Mouse (Mus musculus): Measurements from ENCODE around the gene Zfp934. TPM values are rescaled to one million over a fixed set of nuclear protein-coding genes. Genes with fewer than 3 reads are reported as not detected.
A peak's percentile ranks its signal among the peaks of the same experiment; 100 is the strongest.
"Not testable (repeated sequence)": the region's sequence is repeated elsewhere in the genome, so short reads cannot be mapped to it uniquely, and the experiment has no call there.

Zfp934 gene
- 1.5 TPM for polyA plus RNA-seq (2012; fragmentation: generic; extraction: Trizol)
- long read RNA-seq, experiment 1, partial matches to known transcripts, result 0 of 5 reads
- long read RNA-seq, experiment 1, other reads (novel, unspliced or antisense), result 2 of 5 reads
- long read RNA-seq, experiment 2, transcript Zfp934-202 (4 exons, 2,147 nt), result major isoform, 12 of 33 reads
- long read RNA-seq, experiment 2, transcript Zfp934-209 (3 exons, 2,206 nt), result minor isoform, 11 of 33 reads
- long read RNA-seq, experiment 2, partial matches to known transcripts, result 0 of 33 reads
- long read RNA-seq, experiment 2, other reads (novel, unspliced or antisense), result 6 of 33 reads

DNA sequence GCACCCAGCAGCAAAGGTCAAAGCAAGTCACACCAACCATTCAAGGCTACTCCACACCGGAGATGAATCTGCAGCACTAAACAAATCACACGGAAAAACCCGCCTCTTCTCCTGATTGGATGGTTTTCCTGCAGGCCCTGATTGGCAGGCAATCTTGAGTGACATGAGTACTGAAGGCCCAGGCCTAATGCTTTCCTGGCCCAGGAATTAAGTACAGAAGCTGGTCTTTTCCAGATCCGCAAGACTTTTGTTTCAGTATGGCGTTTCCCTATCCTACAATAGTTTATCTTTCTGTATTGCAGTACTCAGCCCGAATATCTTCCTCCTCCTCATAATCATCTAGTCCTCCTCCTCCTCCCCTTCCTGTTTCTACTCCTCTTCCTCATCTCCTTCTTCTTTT lies at the start of gene Zfp934:
Gene Zfp934 (minus strand): TSS at position 101 of the 400 bp plus-strand sequence.
- not testable (repeated sequence) for H3K79me2 ChIP-seq (ENCODE audit: control insufficient read depth, insufficient read depth); H3K27me3 ChIP-seq (ENCODE audit: control insufficient read depth, insufficient read depth, insufficient read length); H3K4me3 ChIP-seq (ENCODE audit: insufficient read depth, poor library complexity, severe bottlenecking); H3K79me3 ChIP-seq (ENCODE audit: low read depth); H3K36me3 ChIP-seq (ENCODE audit: control insufficient read depth, insufficient read depth); H3ac ChIP-seq (ENCODE audit: control insufficient read depth, insufficient read length, low read depth)

DNA sequence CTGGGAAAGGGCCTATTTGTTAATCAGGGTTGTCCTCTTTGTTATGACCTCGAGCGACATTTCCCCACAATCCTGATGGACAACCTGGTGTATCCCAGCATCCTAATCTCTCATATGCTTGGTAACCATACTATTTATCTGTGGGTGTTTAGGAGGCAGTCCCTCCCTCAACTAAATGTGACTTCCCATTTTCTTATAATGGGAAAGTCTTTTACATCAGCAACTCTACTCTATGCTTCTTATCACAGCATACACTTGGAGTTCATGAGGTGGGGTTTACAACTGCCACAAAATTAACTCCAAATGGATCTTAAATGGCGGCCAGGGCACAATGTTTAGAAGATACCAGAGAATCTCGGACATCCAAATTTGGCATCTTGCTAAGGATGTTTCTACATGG lies 46.5 kb upstream of the Zfp934 start:
- H3K79me3 ChIP-seq (ENCODE audit: low read depth); H3K36me3 ChIP-seq (ENCODE audit: control insufficient read depth, insufficient read depth); H3K79me2 ChIP-seq (ENCODE audit: control insufficient read depth, insufficient read depth); H3K4me3 ChIP-seq (ENCODE audit: insufficient read depth, poor library complexity, severe bottlenecking); H3K27me3 ChIP-seq (ENCODE audit: control insufficient read depth, insufficient read depth, insufficient read length); H3ac ChIP-seq (ENCODE audit: control insufficient read depth, insufficient read length, low read depth): not testable (repeated sequence)

- H3K27me3 ChIP-seq (ENCODE audit: control insufficient read depth, insufficient read depth, insufficient read length); H3K79me3 ChIP-seq (ENCODE audit: low read depth); H3K4me3 ChIP-seq (ENCODE audit: insufficient read depth, poor library complexity, severe bottlenecking); H3ac ChIP-seq (ENCODE audit: control insufficient read depth, insufficient read length, low read depth); H3K36me3 ChIP-seq (ENCODE audit: control insufficient read depth, insufficient read depth); H3K79me2 ChIP-seq (ENCODE audit: control insufficient read depth, insufficient read depth): not testable (repeated sequence)
Measured at GRCm38 (mm10) chr13:62561696-62562095, 9.3 kb downstream of the Zfp934 start.

GRCm38 (mm10) chr13:62558189-62559110 lies 12.5 kb downstream of the Zfp934 start, which contains the start of gene Zfp935:
TSS of gene Zfp935 (minus strand) at chr13:62558511.
- peak within 1 kb of the TSS; percentile 31 for H3K4me3 ChIP-seq (ENCODE audit: insufficient read depth, poor library complexity, severe bottlenecking)
- H3ac ChIP-seq (ENCODE audit: control insufficient read depth, insufficient read length, low read depth); H3K79me2 ChIP-seq (ENCODE audit: control insufficient read depth, insufficient read depth); H3K36me3 ChIP-seq (ENCODE audit: control insufficient read depth, insufficient read depth); H3K79me3 ChIP-seq (ENCODE audit: low read depth); H3K27me3 ChIP-seq (ENCODE audit: control insufficient read depth, insufficient read depth, insufficient read length): not testable (repeated sequence)

DNA sequence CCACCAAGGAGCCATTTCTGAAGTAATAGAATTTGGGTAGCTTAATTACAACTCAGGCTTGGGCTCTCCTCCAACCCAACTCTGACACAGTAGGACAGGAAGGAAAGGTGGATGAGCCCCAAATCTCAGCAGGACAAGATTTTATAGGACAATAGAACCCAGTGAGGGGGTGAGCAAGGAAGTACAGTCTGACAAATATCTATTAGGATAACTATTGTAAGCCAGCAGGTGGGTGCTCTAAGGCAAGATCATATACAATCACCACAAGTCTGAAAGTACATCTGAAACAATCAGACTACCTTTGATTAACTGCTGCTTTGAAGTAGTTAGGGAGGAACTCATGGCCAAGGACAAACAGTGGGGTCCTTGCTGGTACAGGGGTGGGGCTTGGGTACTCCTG lies 40.9 kb downstream of the Zfp934 start:
- H3ac ChIP-seq (ENCODE audit: control insufficient read depth, insufficient read length, low read depth); H3K36me3 ChIP-seq (ENCODE audit: control insufficient read depth, insufficient read depth); H3K79me2 ChIP-seq (ENCODE audit: control insufficient read depth, insufficient read depth); H3K79me3 ChIP-seq (ENCODE audit: low read depth); H3K27me3 ChIP-seq (ENCODE audit: control insufficient read depth, insufficient read depth, insufficient read length); H3K4me3 ChIP-seq (ENCODE audit: insufficient read depth, poor library complexity, severe bottlenecking): not testable (repeated sequence)

- H3K27me3 ChIP-seq (ENCODE audit: control insufficient read depth, insufficient read depth, insufficient read length); H3K79me3 ChIP-seq (ENCODE audit: low read depth); H3K79me2 ChIP-seq (ENCODE audit: control insufficient read depth, insufficient read depth); H3ac ChIP-seq (ENCODE audit: control insufficient read depth, insufficient read length, low read depth); H3K36me3 ChIP-seq (ENCODE audit: control insufficient read depth, insufficient read depth); H3K4me3 ChIP-seq (ENCODE audit: insufficient read depth, poor library complexity, severe bottlenecking): not testable (repeated sequence)
Measured at GRCm38 (mm10) chr13:62510641-62511420, 60.2 kb downstream of the Zfp934 start.

DNA sequence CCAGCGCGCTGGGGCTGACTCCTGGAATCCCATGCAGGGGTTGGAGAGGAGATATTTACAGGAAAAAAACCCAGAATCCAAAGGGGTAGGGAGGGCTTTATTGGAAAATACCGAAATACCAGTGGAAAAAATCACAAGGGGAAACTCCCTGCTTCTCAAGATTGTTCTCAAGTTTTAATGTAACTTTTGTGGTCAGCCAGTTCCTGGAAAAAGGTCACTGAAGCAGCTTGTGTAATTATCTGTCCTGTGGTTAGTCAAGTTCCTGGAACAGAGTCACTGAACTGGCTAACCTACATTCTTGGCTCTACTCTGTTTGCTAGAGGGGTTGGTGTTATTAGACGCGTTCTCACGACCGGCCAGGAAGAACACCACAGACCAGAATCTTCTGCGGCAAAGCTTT lies 98.3 kb downstream of the Zfp934 start:
- H3K79me2 ChIP-seq (ENCODE audit: control insufficient read depth, insufficient read depth); H3ac ChIP-seq (ENCODE audit: control insufficient read depth, insufficient read length, low read depth); H3K36me3 ChIP-seq (ENCODE audit: control insufficient read depth, insufficient read depth); H3K27me3 ChIP-seq (ENCODE audit: control insufficient read depth, insufficient read depth, insufficient read length); H3K79me3 ChIP-seq (ENCODE audit: low read depth); H3K4me3 ChIP-seq (ENCODE audit: insufficient read depth, poor library complexity, severe bottlenecking): not testable (repeated sequence)

DNA sequence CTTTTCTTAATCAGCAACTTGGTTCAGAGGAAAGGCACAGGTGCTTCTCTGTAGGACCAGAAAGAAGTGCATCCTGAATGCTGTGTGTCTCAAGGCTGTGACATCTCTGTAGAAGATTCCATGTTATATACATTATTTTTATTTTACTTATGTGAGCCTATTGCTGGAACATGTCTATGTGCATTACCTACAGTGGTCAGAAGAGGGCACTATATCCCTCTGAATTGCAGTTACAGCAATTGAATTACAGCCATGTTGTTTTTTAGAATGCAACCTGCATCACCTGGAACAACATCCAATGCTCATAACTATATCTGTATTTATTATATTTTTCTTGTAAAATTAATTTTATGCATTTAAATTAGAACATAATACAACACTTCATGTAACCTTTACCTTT lies 101.1 kb downstream of the Zfp934 start:
- not testable (repeated sequence) for H3K27me3 ChIP-seq (ENCODE audit: control insufficient read depth, insufficient read depth, insufficient read length); H3K4me3 ChIP-seq (ENCODE audit: insufficient read depth, poor library complexity, severe bottlenecking); H3K79me3 ChIP-seq (ENCODE audit: low read depth); H3K36me3 ChIP-seq (ENCODE audit: control insufficient read depth, insufficient read depth); H3K79me2 ChIP-seq (ENCODE audit: control insufficient read depth, insufficient read depth); H3ac ChIP-seq (ENCODE audit: control insufficient read depth, insufficient read length, low read depth)

DNA sequence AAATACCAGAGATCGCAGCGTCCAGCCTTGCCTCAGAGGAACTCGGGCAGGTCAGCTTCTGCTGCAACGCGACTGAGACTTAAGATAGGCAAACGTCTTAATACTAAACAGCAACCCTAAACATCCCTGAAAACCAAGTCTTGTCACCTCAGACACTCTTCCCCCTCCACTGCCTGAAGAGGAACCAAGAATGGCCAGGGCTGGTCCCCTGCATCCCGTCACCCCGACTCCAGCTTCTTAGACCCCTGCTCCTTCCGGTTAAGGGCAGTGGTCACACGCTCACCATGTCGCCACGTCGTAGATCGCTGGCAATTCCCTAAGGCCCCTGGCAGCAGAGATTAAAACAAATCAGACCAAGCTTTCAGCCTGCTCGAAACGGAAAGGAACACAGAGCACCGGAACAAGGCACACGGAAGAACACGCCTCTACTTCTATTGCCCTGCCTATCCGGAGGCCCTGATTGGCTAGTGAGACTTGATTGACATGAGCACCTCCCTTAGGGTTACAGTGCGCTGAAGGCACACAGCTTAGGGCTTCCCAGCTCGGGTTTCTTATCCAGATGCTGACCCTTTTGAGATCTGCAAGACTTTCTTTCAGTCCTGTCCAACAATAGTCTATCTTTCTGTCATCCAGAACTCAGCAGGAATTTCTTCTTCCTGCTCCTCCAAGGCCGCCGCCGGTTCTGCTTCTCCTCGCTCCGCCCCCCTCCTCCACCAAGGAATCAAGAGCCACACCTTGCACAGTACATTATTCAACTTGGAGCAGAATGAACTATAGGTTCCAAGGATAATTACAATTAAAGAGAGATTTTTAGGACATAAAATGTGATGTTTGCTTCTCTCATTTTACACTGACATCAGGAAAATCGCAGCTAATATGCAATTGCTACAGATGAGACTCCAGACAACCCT lies 104.3 kb downstream of the Zfp934 start, which contains the start of gene Gm49359:
Gene Gm49359 (minus strand): TSS at position 409 of the 911 bp plus-strand sequence.
- peak within 1 kb of the TSS; percentile 55 for H3K4me3 ChIP-seq (ENCODE audit: insufficient read depth, poor library complexity, severe bottlenecking)
- not testable (repeated sequence) for H3K79me3 ChIP-seq (ENCODE audit: low read depth); H3K36me3 ChIP-seq (ENCODE audit: control insufficient read depth, insufficient read depth); H3K79me2 ChIP-seq (ENCODE audit: control insufficient read depth, insufficient read depth); H3K27me3 ChIP-seq (ENCODE audit: control insufficient read depth, insufficient read depth, insufficient read length)
- H3ac ChIP-seq (ENCODE audit: control insufficient read depth, insufficient read length, low read depth), result peak within 1 kb of the TSS; percentile 52
